Mouse (Mus musculus) cerebellum, adult 2 months (tissue): ENCODE measurements around the gene Gmcl1. TPM values are rescaled to one million over a fixed set of nuclear protein-coding genes. Genes with fewer than 3 reads are reported as not detected.

Experiments
- DNase-seq, 2 experiments: peaks; one replicate each; pipeline ENCODE4 v3.0.0; 2021
- H3K27ac ChIP-seq: fragments of 200-500 bp; 2 replicates; pipeline ENCODE4 v1.5.1; 2012; ENCODE audit warnings: low read length, control low read depth, inconsistent platforms; ENCODE audit not compliant: insufficient read depth
- H3K27me3 ChIP-seq: fragments of 200-500 bp; 2 replicates; pipeline ENCODE4 v1.6.1; 2012; ENCODE audit warnings: inconsistent platforms, mild to moderate bottlenecking, low read length, moderate library complexity; ENCODE audit not compliant: control insufficient read depth, insufficient read depth
- H3K4me1 ChIP-seq: fragments of 200-500 bp; 2 replicates; pipeline ENCODE4 v1.6.1; 2011; ENCODE audit warnings: low read length; ENCODE audit not compliant: control insufficient read depth, insufficient read depth
- H3K4me3 ChIP-seq: fragments of 200-500 bp; replicated peaks from 2 replicates; pipeline ENCODE3; 2011; ENCODE audit warnings: mild to moderate bottlenecking, low read depth, low read length, control low read depth; ENCODE audit not compliant: insufficient read depth
- CTCF ChIP-seq: fragments of 200-500 bp; IDR thresholded peaks from 2 replicates; pipeline ENCODE4 v1.5.1; 2011; ENCODE audit warnings: low read depth, mild to moderate bottlenecking, control low read depth, low read length, moderate library complexity, borderline replicate concordance; ENCODE audit not compliant: insufficient read depth
- POLR2A ChIP-seq: fragments of 200-500 bp; IDR thresholded peaks from 2 replicates; pipeline ENCODE4 v1.6.1; 2011; ENCODE audit warnings: low read length, control low read depth, borderline replicate concordance; ENCODE audit not compliant: insufficient read depth
- WGBS: fragments of 180-500 bp; shearing (Covaris S2); methylation state at CpG from one replicate; pipeline ENCODE4 v1.1.7; 2018; 5-methylcytosine and 5-hydroxymethylcytosine counted together
- polyA plus RNA-seq: library from polyadenylated mRNA; depleted of rRNA; stranded (reverse); fragments of >200 nt; gene quantifications from 2 replicates; pipeline ENCODE4 v1.2.3, GENCODE M21; 2012

Gene Gmcl1
- polyA plus RNA-seq, 1 experiment: 30.3 TPM

- TF ChIP-seq POLR2A (no peak), CTCF (no peak)
- Histone ChIP-seq H3K27me3 (no peaks in the 10 kb centered on the region), H3K4me3 (peak overlapping the region; percentile 75), H3K4me1 (no peaks in the 10 kb centered on the region; the same call in 1 of the 2 replicates), H3K27ac (peak overlapping the region; percentile 61)
- 35% methylated on average over 12 of the region's 12 CpGs for WGBS
- no peak for DNase-seq
Observed at GRCm38 (mm10) chr6:86684655-86685011, 48.5 kb downstream of the Gmcl1 start.

GRCm38 (mm10) chr6:86683872-86684654, 49.1 kb downstream of the Gmcl1 start, which contains the start of gene Snrnp27:
TSS of gene Snrnp27 (minus strand) at chr6:86684522.
- peak within 1 kb of the TSS; percentile 75 for H3K4me3 ChIP-seq
- DNase-seq: peak; percentile 89 to 95
- 2% methylated on average over 36 of the region's 36 CpGs for WGBS
- H3K4me1 ChIP-seq: no peaks in the 10 kb centered on the region; the same call in 1 of the 2 replicates
- H3K27me3 ChIP-seq: no peaks in the 10 kb centered on the region
- peak within 1 kb of the TSS; percentile 61 for H3K27ac ChIP-seq
- no peak for TF ChIP-seq CTCF
- peak; percentile 94 for TF ChIP-seq POLR2A

- no peak overlapping the region for H3K4me3 ChIP-seq
- H3K27ac ChIP-seq: no peak overlapping the region
- H3K27me3 ChIP-seq: no peaks in the 10 kb centered on the region
- no peaks in the 10 kb centered on the region; the same call in 1 of the 2 replicates for H3K4me1 ChIP-seq
- no peak for DNase-seq
- whole genome bisulfite sequencing: 91% methylated on average over 3 of the region's 3 CpGs
- TF ChIP-seq CTCF (no peak), POLR2A (no peak)
Observed at GRCm38 (mm10) chr6:86681289-86681688, 51.9 kb downstream of the Gmcl1 start.

GRCm38 (mm10) chr6:86678341-86678740, 54.8 kb downstream of the Gmcl1 start:
- H3K27ac ChIP-seq: no peak overlapping the region
- H3K4me3 ChIP-seq: no peak overlapping the region
- TF ChIP-seq CTCF (no peak), POLR2A (no peak)
- H3K27me3 ChIP-seq: no peaks in the 10 kb centered on the region
- H3K4me1 ChIP-seq: no peaks in the 10 kb centered on the region; the same call in 1 of the 2 replicates
- 73% methylated on average over 6 of the region's 6 CpGs for WGBS
- DNase-seq: no peak

- no peak overlapping the region for H3K4me3 ChIP-seq
- no peaks in the 10 kb centered on the region for H3K27me3 ChIP-seq
- 19% methylated on average over 2 of the region's 2 CpGs for WGBS
- DNase-seq: peak; percentile 48 to 82
- no peak overlapping the region for H3K27ac ChIP-seq
- no peak for TF ChIP-seq POLR2A
- TF ChIP-seq CTCF: peak; percentile 71; the same call in 1 of the 2 replicates
- peaks cover 11% of the 10 kb centered on the region for H3K4me1 ChIP-seq
Observed at GRCm38 (mm10) chr6:86670873-86671272, 62.3 kb downstream of the Gmcl1 start.

- Histone ChIP-seq H3K4me1 (peaks cover 16% of the 10 kb centered on the region), H3K4me3 (peak overlapping the region; percentile 65), H3K27me3 (no peaks in the 10 kb centered on the region), H3K27ac (0 out of 2 replicates have a peak overlapping the region, but pooled peaks have one; percentile 2)
- DNase-seq: peak; percentile 100
- no peak for TF ChIP-seq POLR2A
- TF ChIP-seq CTCF: no peak
- WGBS: 1% methylated on average over 36 of the region's 37 CpGs
Observed at GRCm38 (mm10) chr6:86669240-86669727, 63.9 kb downstream of the Gmcl1 start.

GRCm38 (mm10) chr6:86668580-86669239, 64.5 kb downstream of the Gmcl1 start, which contains the start of gene Mxd1:
TSS of gene Mxd1 (minus strand) at chr6:86669161.
- H3K27me3 ChIP-seq: no peaks in the 10 kb centered on the region
- peak within 1 kb of the TSS; percentile 32; the same call in 1 of the 2 replicates for H3K27ac ChIP-seq
- peak; percentile 55 for TF ChIP-seq POLR2A
- no peak for TF ChIP-seq CTCF
- WGBS: 2% methylated on average over 54 of the region's 76 CpGs
- H3K4me1 ChIP-seq: peaks cover 16% of the 10 kb centered on the region
- peak within 1 kb of the TSS; percentile 77 for H3K4me3 ChIP-seq
- no peak for DNase-seq
